Mouse (Mus musculus): Measurements from ENCODE around the gene Lrrc36. TPM values are rescaled to one million over a fixed set of nuclear protein-coding genes. Genes with fewer than 3 reads are reported as not detected.

Gene Lrrc36
- polyA plus RNA-seq (2015; fragmentation: Nextera tagmentation; extraction: Ambion mirVana): 0.75 and 1.3 TPM in 2 replicates

GRCm38 (mm10) chr8:105413391-105413790 is at the start of gene Lrrc36, which contains the start of gene Kctd19:
Gene Lrrc36, plus strand, starts transcription at chr8:105413571.
Gene Kctd19, minus strand, starts transcription at chr8:105413502.
- H3K36me3 ChIP-seq: no peaks in the 10 kb centered on the region
- no peak within 1 kb of the TSS for H3K27ac ChIP-seq (replicated peaks)
- H3K4me1 ChIP-seq (replicated peaks): peaks cover 9% of the 10 kb centered on the region
- H3K9me3 ChIP-seq: no peaks in the 10 kb centered on the region
- H3K9ac ChIP-seq: no peak within 1 kb of the TSS
- H3K4me3 ChIP-seq: peak within 1 kb of the TSS; percentile 37
- under 1% methylated on average over 34 of the region's 34 CpGs for WGBS
- peaks cover 7% of the 10 kb centered on the region; the same call in 1 of the 2 replicates for H3K27me3 ChIP-seq
- H3K4me2 ChIP-seq: peak within 1 kb of the TSS; percentile 82
- ATAC-seq (ENCODE audit: low FRiP score, low read depth): peak; percentile 63; the same call in 1 of the 2 replicates

GRCm38 (mm10) chr8:105367107-105367506 is 46.3 kb upstream of the Lrrc36 start:
- no peak overlapping the region for H3K27ac ChIP-seq (replicated peaks)
- no peaks in the 10 kb centered on the region for H3K4me1 ChIP-seq (replicated peaks)
- no peak for ATAC-seq (ENCODE audit: low FRiP score, low read depth)
- no peak overlapping the region for H3K4me3 ChIP-seq
- H3K9me3 ChIP-seq: no peaks in the 10 kb centered on the region
- no peaks in the 10 kb centered on the region for H3K27me3 ChIP-seq
- no peak overlapping the region for H3K4me2 ChIP-seq
- WGBS: 68% methylated on average over 2 of the region's 2 CpGs
- H3K36me3 ChIP-seq: peaks cover 39% of the 10 kb centered on the region
- no peak overlapping the region for H3K9ac ChIP-seq

GRCm38 (mm10) chr8:105372473-105372872 is 40.9 kb upstream of the Lrrc36 start:
- ATAC-seq (ENCODE audit: low FRiP score, low read depth): no peak
- Histone ChIP-seq H3K9me3 (no peaks in the 10 kb centered on the region), H3K27ac (replicated peaks) (no peak overlapping the region), H3K9ac (no peak overlapping the region), H3K4me1 (replicated peaks) (peaks cover 6% of the 10 kb centered on the region; the same call in 1 of the 2 replicates), H3K27me3 (no peaks in the 10 kb centered on the region), H3K4me3 (no peak overlapping the region), H3K36me3 (peaks cover 6% of the 10 kb centered on the region; the same call in 1 of the 2 replicates), H3K4me2 (no peak overlapping the region)
- WGBS: 79% methylated on average over 9 of the region's 9 CpGs

- Histone ChIP-seq H3K4me1 (replicated peaks) (peaks cover 6% of the 10 kb centered on the region; the same call in 1 of the 2 replicates), H3K36me3 (peaks cover 6% of the 10 kb centered on the region; the same call in 1 of the 2 replicates), H3K27ac (replicated peaks) (no peak within 1 kb of the TSS), H3K9me3 (no peaks in the 10 kb centered on the region), H3K4me3 (no peak within 1 kb of the TSS), H3K4me2 (peak within 1 kb of the TSS; percentile 51), H3K27me3 (no peaks in the 10 kb centered on the region), H3K9ac (no peak within 1 kb of the TSS)
- 71% methylated on average over 2 of the region's 2 CpGs for WGBS
- ATAC-seq (ENCODE audit: low FRiP score, low read depth): no peak
Measured at GRCm38 (mm10) chr8:105373032-105373431, 40.3 kb upstream of the Lrrc36 start, which contains the start of gene Plekhg4. Gene Plekhg4, plus strand, starts transcription at chr8:105373274.

- Histone ChIP-seq H3K4me1 (replicated peaks) (peaks cover 15% of the 10 kb centered on the region; the same call in 1 of the 2 replicates), H3K9me3 (no peaks in the 10 kb centered on the region), H3K4me2 (peak overlapping the region; percentile 51), H3K36me3 (no peaks in the 10 kb centered on the region), H3K27ac (replicated peaks) (no peak overlapping the region), H3K9ac (no peak overlapping the region), H3K27me3 (no peaks in the 10 kb centered on the region), H3K4me3 (peak overlapping the region; percentile 15)
- ATAC-seq (ENCODE audit: low FRiP score, low read depth): no peak; the same call in 1 of the 2 replicates
- 27% methylated on average over 33 of the region's 33 CpGs for WGBS
Measured at GRCm38 (mm10) chr8:105374513-105374966, 38.8 kb upstream of the Lrrc36 start.

- no peak overlapping the region for H3K27ac ChIP-seq (replicated peaks)
- 50% methylated on average over 19 of the region's 19 CpGs for WGBS
- H3K27me3 ChIP-seq: no peaks in the 10 kb centered on the region
- peaks cover 15% of the 10 kb centered on the region; the same call in 1 of the 2 replicates for H3K4me1 ChIP-seq (replicated peaks)
- ATAC-seq (ENCODE audit: low FRiP score, low read depth): no peak
- no peaks in the 10 kb centered on the region for H3K9me3 ChIP-seq
- no peaks in the 10 kb centered on the region for H3K36me3 ChIP-seq
- H3K9ac ChIP-seq: no peak overlapping the region
- H3K4me3 ChIP-seq: no peak overlapping the region
- H3K4me2 ChIP-seq: no peak overlapping the region
Measured at GRCm38 (mm10) chr8:105378673-105379072, 34.7 kb upstream of the Lrrc36 start.

- H3K4me3 ChIP-seq: no peak overlapping the region
- H3K27ac ChIP-seq (replicated peaks): no peak overlapping the region
- no peak for ATAC-seq (ENCODE audit: low FRiP score, low read depth)
- no peaks in the 10 kb centered on the region for H3K27me3 ChIP-seq
- H3K9me3 ChIP-seq: no peaks in the 10 kb centered on the region
- H3K4me2 ChIP-seq: no peak overlapping the region
- no peaks in the 10 kb centered on the region for H3K36me3 ChIP-seq
- 83% methylated on average over 12 of the region's 12 CpGs for WGBS
- H3K4me1 ChIP-seq (replicated peaks): peaks cover 9% of the 10 kb centered on the region; the same call in 1 of the 2 replicates
- no peak overlapping the region for H3K9ac ChIP-seq
Measured at GRCm38 (mm10) chr8:105380308-105380707, 33.1 kb upstream of the Lrrc36 start.

GRCm38 (mm10) chr8:105384070-105384469 is 29.3 kb upstream of the Lrrc36 start:
- no peak overlapping the region for H3K4me2 ChIP-seq
- no peak overlapping the region for H3K9ac ChIP-seq
- H3K9me3 ChIP-seq: no peaks in the 10 kb centered on the region
- no peak for ATAC-seq (ENCODE audit: low FRiP score, low read depth)
- no peak overlapping the region for H3K4me3 ChIP-seq
- H3K27ac ChIP-seq (replicated peaks): no peak overlapping the region
- H3K36me3 ChIP-seq: no peaks in the 10 kb centered on the region
- no peaks in the 10 kb centered on the region for H3K27me3 ChIP-seq
- WGBS: 93% methylated on average over 2 of the region's 2 CpGs
- H3K4me1 ChIP-seq (replicated peaks): no peaks in the 10 kb centered on the region; the same call in 1 of the 2 replicates

GRCm38 (mm10) chr8:105387151-105387550 is 26.2 kb upstream of the Lrrc36 start:
- Histone ChIP-seq H3K4me1 (replicated peaks) (no peaks in the 10 kb centered on the region), H3K27ac (replicated peaks) (no peak overlapping the region), H3K4me2 (no peak overlapping the region), H3K4me3 (no peak overlapping the region), H3K36me3 (no peaks in the 10 kb centered on the region), H3K27me3 (no peaks in the 10 kb centered on the region), H3K9me3 (no peaks in the 10 kb centered on the region), H3K9ac (no peak overlapping the region)
- WGBS: 74% methylated on average over 1 of the region's 1 CpGs
- ATAC-seq (ENCODE audit: low FRiP score, low read depth): no peak

GRCm38 (mm10) chr8:105389096-105389495 is 24.3 kb upstream of the Lrrc36 start:
- Histone ChIP-seq H3K4me2 (no peak overlapping the region), H3K9me3 (no peaks in the 10 kb centered on the region), H3K27ac (replicated peaks) (no peak overlapping the region), H3K4me3 (no peak overlapping the region), H3K4me1 (replicated peaks) (no peaks in the 10 kb centered on the region), H3K36me3 (no peaks in the 10 kb centered on the region), H3K9ac (no peak overlapping the region), H3K27me3 (no peaks in the 10 kb centered on the region)
- whole genome bisulfite sequencing: 80% methylated on average over 6 of the region's 6 CpGs
- ATAC-seq (ENCODE audit: low FRiP score, low read depth): no peak

GRCm38 (mm10) chr8:105393089-105393787 is 20.1 kb upstream of the Lrrc36 start:
- no peak for ATAC-seq (ENCODE audit: low FRiP score, low read depth)
- Histone ChIP-seq H3K9ac (no peak overlapping the region), H3K4me3 (no peak overlapping the region), H3K27me3 (no peaks in the 10 kb centered on the region), H3K36me3 (no peaks in the 10 kb centered on the region), H3K4me1 (replicated peaks) (no peaks in the 10 kb centered on the region), H3K4me2 (no peak overlapping the region), H3K27ac (replicated peaks) (no peak overlapping the region), H3K9me3 (no peaks in the 10 kb centered on the region)
- WGBS: 86% methylated on average over 12 of the region's 12 CpGs

GRCm38 (mm10) chr8:105393915-105394314 is 19.5 kb upstream of the Lrrc36 start:
- no peaks in the 10 kb centered on the region for H3K4me1 ChIP-seq (replicated peaks)
- no peak overlapping the region for H3K4me2 ChIP-seq
- no peak overlapping the region for H3K4me3 ChIP-seq
- H3K9ac ChIP-seq: no peak overlapping the region
- H3K27me3 ChIP-seq: no peaks in the 10 kb centered on the region
- 52% methylated on average over 7 of the region's 7 CpGs for WGBS
- no peak for ATAC-seq (ENCODE audit: low FRiP score, low read depth)
- H3K27ac ChIP-seq (replicated peaks): no peak overlapping the region
- H3K9me3 ChIP-seq: no peaks in the 10 kb centered on the region
- H3K36me3 ChIP-seq: no peaks in the 10 kb centered on the region

Data from hindbrain, embryonic 15.5 days (tissue).